In the genomic region with DNA sequence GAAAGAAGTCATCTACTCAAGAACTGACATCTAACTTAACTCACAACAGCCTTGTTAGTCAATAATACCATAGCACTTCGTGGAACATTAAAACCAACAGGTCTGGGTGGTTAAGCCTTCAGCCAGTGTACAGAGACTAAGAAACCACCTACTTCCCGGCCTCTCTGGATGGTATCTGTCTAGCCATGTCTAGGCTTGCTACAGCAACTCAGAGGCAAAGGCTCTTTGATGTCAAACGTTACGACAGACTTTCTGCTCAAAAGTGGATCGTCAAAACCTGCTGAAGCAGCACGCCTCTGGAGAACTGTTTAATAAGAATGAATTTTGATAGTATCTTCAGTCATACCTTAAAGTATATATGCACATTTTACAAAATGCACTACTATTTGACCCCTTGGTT, we compare ENCODE assay signal across 26 mouse cellular contexts.
DNase-seq lines count a peak whose midpoint lies in the region; ATAC-seq lines count a peak whose summit lies in the region.
"Had no signal": no experiment of that assay in that cellular context is flagged by ENCODE, and none has a peak within 500 bp of the region (broad histone marks: within the 10 kb centered on the region; RNA-seq: fewer than 3 reads in every experiment).

No protein-coding gene starts in this region.

- no peak overlapping the region for H3K4me3 ChIP-seq in embryonic facial prominence, embryonic 11.5 days (ENCODE audit: low read depth, low read length)
- no peak overlapping the region for H3K4me3 ChIP-seq in embryonic facial prominence, embryonic 10.5 days
- H3K4me3 ChIP-seq in midbrain, embryonic 11.5 days (ENCODE audit: low read depth, low read length): no peak overlapping the region
- H3K4me3 ChIP-seq: embryonic facial prominence, embryonic 12.5 days; embryonic facial prominence, embryonic 15.5 days; erythroblast, embryonic 14.5 days; forebrain, embryonic 13.5 days; forebrain, embryonic 15.5 days had no signal

- H3K9ac ChIP-seq in embryonic facial prominence, embryonic 11.5 days (replicated peaks; ENCODE audit: low read length): no peak overlapping the region
- H3K9ac ChIP-seq in midbrain, embryonic 11.5 days (ENCODE audit: low read length): no peak overlapping the region
- H3K9ac ChIP-seq: embryonic facial prominence, embryonic 12.5 days; embryonic facial prominence, embryonic 15.5 days; forebrain, embryonic 13.5 days; forebrain, embryonic 15.5 days; forebrain, postnatal 0 days had no signal

- H3K4me1 ChIP-seq in embryonic facial prominence, embryonic 11.5 days (ENCODE audit: control insufficient read depth, insufficient read depth, low read length): no peaks in the 10 kb centered on the region
- no peaks in the 10 kb centered on the region for H3K4me1 ChIP-seq in embryonic facial prominence, embryonic 10.5 days
- no peaks in the 10 kb centered on the region for H3K4me1 ChIP-seq in midbrain, embryonic 11.5 days (ENCODE audit: control insufficient read depth, insufficient read depth, low read length)
- H3K4me1 ChIP-seq: embryonic facial prominence, embryonic 12.5 days; embryonic facial prominence, embryonic 15.5 days; forebrain, embryonic 13.5 days; forebrain, embryonic 15.5 days had no signal

- WGBS in embryonic facial prominence, embryonic 11.5 days: 83% methylated on average over 6 of the region's 6 CpGs
- WGBS in embryonic facial prominence, embryonic 10.5 days: 78% methylated on average over 6 of the region's 6 CpGs
- WGBS in midbrain, embryonic 11.5 days: 87% methylated on average over 6 of the region's 6 CpGs

- no peak for ATAC-seq in embryonic facial prominence, embryonic 11.5 days (replicated peaks; ENCODE audit: insufficient number of reproducible peaks, low FRiP score, low TSS enrichment, low read depth)
- no peak for ATAC-seq in midbrain, embryonic 11.5 days (ENCODE audit: low FRiP score)
- ATAC-seq: activated CD4-positive, CD25-positive, alpha-beta regulatory T cell, adult 4 months; CD4-positive, CD25-positive, alpha-beta regulatory T cell, adult 4 months; forebrain, embryonic 13.5 days; forebrain, embryonic 15.5 days; forebrain, postnatal 0 days; Patski had no signal

- no peak overlapping the region for H3K4me2 ChIP-seq in embryonic facial prominence, embryonic 11.5 days (ENCODE audit: low read depth, low read length)
- H3K4me2 ChIP-seq in midbrain, embryonic 11.5 days: no peak overlapping the region
- H3K4me2 ChIP-seq: embryonic facial prominence, embryonic 12.5 days; embryonic facial prominence, embryonic 15.5 days; forebrain, embryonic 13.5 days; forebrain, embryonic 15.5 days had no signal

- DNase-seq in embryonic facial prominence, embryonic 11.5 days (ENCODE audit: low spot score): peak; percentile 4
- DNase-seq in embryonic facial prominence, embryonic 10.5 days (ENCODE audit: low spot score): no peak
- DNase-seq in urinary bladder, postnatal 14 days (ENCODE audit: low spot score): peak; percentile 18
- DNase-seq in urinary bladder, postnatal 4 days (ENCODE audit: low spot score in 2 of 2): no peak
- peak; percentile 72 for DNase-seq in gonadal fat pad, adult 2 months (ENCODE audit: low read depth)
- DNase-seq in midbrain, embryonic 11.5 days (ENCODE audit: low spot score, missing footprints): no peak
- DNase-seq: adrenal gland, adult 8-10 months; adrenal gland, postnatal 14 days; adrenal gland, postnatal 36 days; B cell, adult 2 months; cerebellum, adult 11-12 months; cerebellum, adult 2 months; cerebellum, adult 9-10 months; cerebellum, postnatal 10 days; cerebellum, postnatal 25 days; forebrain, postnatal 0 days had no signal

- H3K36me3 ChIP-seq in embryonic facial prominence, embryonic 11.5 days (replicated peaks; ENCODE audit: control insufficient read depth, insufficient read depth, low read depth, low read length): no peaks in the 10 kb centered on the region
- H3K36me3 ChIP-seq in embryonic facial prominence, embryonic 10.5 days (replicated peaks): no peaks in the 10 kb centered on the region
- no peaks in the 10 kb centered on the region for H3K36me3 ChIP-seq in midbrain, embryonic 11.5 days (ENCODE audit: control insufficient read depth, insufficient read depth, low read length)
- H3K36me3 ChIP-seq: embryonic facial prominence, embryonic 12.5 days; embryonic facial prominence, embryonic 15.5 days; forebrain, embryonic 15.5 days; G1E had no signal

- H3K27ac ChIP-seq in embryonic facial prominence, embryonic 11.5 days (replicated peaks; ENCODE audit: low read depth, low read length): no peak overlapping the region
- no peak overlapping the region for H3K27ac ChIP-seq in embryonic facial prominence, embryonic 10.5 days (replicated peaks)
- no peak overlapping the region for H3K27ac ChIP-seq in midbrain, embryonic 11.5 days (ENCODE audit: low read depth, low read length)
- H3K27ac ChIP-seq: embryonic facial prominence, embryonic 12.5 days; forebrain, embryonic 13.5 days; forebrain, embryonic 15.5 days had no signal

- H3K9me3 ChIP-seq in embryonic facial prominence, embryonic 11.5 days (replicated peaks; ENCODE audit: control insufficient read depth, low read length): no peaks in the 10 kb centered on the region
- no peaks in the 10 kb centered on the region for H3K9me3 ChIP-seq in embryonic facial prominence, embryonic 10.5 days
- H3K9me3 ChIP-seq in midbrain, embryonic 11.5 days (ENCODE audit: control insufficient read depth, low read length): no peaks in the 10 kb centered on the region
- H3K9me3 ChIP-seq: embryonic facial prominence, embryonic 12.5 days; embryonic facial prominence, embryonic 15.5 days; forebrain, embryonic 13.5 days; forebrain, embryonic 15.5 days; G1E had no signal

- H3K27me3 ChIP-seq in embryonic facial prominence, embryonic 11.5 days (ENCODE audit: control insufficient read depth, insufficient read depth, low read length): no peaks in the 10 kb centered on the region
- H3K27me3 ChIP-seq in embryonic facial prominence, embryonic 10.5 days (replicated peaks; ENCODE audit: low read depth, poor library complexity, severe bottlenecking): no peaks in the 10 kb centered on the region
- no peaks in the 10 kb centered on the region for H3K27me3 ChIP-seq in midbrain, embryonic 11.5 days (ENCODE audit: control insufficient read depth, insufficient read depth, low read length)
- H3K27me3 ChIP-seq: CH12.LX; embryonic facial prominence, embryonic 12.5 days; embryonic facial prominence, embryonic 15.5 days; forebrain, embryonic 13.5 days; forebrain, embryonic 15.5 days; Patski had no signal

Comparison
In these comparisons a context has a peak if more than half of its experiments do, and no peak if none do; other contexts are left out.
1. DNase-seq: peak in embryonic facial prominence, embryonic 11.5 days (single experiment), urinary bladder, postnatal 14 days (single experiment) and gonadal fat pad, adult 2 months (single experiment); none in embryonic facial prominence, embryonic 10.5 days (single experiment), urinary bladder, postnatal 4 days (0 of 2) and midbrain, embryonic 11.5 days (single experiment).